Mouse (Mus musculus) c-Kit-positive CD71-positive TER-119-negative erythroid progenitor cells, embryonic 14.5 days (primary cell): ENCODE data around the gene Cd52.

Experiments used
- DNase-seq: peaks from one replicate; pipeline ENCODE4 v3.0.0-alpha.2; 2013; ENCODE audit warnings: low read depth

The Cd52 gene

GRCm38 (mm10) chr4:134091225-134091529, 3.7 kb downstream of the Cd52 start:
- DNase-seq, result no peak

- no peak for DNase-seq
Observed at GRCm38 (mm10) chr4:134090521-134091224, 4.2 kb downstream of the Cd52 start.

- DNase-seq, result no peak
Observed at GRCm38 (mm10) chr4:134089029-134089428, 5.9 kb downstream of the Cd52 start.

GRCm38 (mm10) chr4:134087412-134087811, 7.5 kb downstream of the Cd52 start:
- DNase-seq, result no peak

GRCm38 (mm10) chr4:134084999-134085398, 9.9 kb downstream of the Cd52 start:
- no peak for DNase-seq

- DNase-seq, result no peak
Observed at GRCm38 (mm10) chr4:134082460-134082859, 12.4 kb downstream of the Cd52 start.

GRCm38 (mm10) chr4:134081730-134082386, 13.0 kb downstream of the Cd52 start:
- peak; percentile 66 for DNase-seq

- DNase-seq, result no peak
Observed at GRCm38 (mm10) chr4:134080674-134081073, 14.2 kb downstream of the Cd52 start.

- peak; percentile 43 for DNase-seq
Observed at GRCm38 (mm10) chr4:134078694-134079093, 16.2 kb downstream of the Cd52 start.

- DNase-seq, result no peak
Observed at GRCm38 (mm10) chr4:134068793-134069580, 25.9 kb downstream of the Cd52 start.

GRCm38 (mm10) chr4:134067833-134068544, 26.9 kb downstream of the Cd52 start:
- DNase-seq, result no peak

GRCm38 (mm10) chr4:134067383-134067782, 27.5 kb downstream of the Cd52 start:
- no peak for DNase-seq

GRCm38 (mm10) chr4:134065431-134066004, 29.4 kb downstream of the Cd52 start:
- DNase-seq, result no peak

GRCm38 (mm10) chr4:134062561-134062960, 32.3 kb downstream of the Cd52 start:
- DNase-seq, result peak; percentile 31

GRCm38 (mm10) chr4:134061944-134062446, 32.9 kb downstream of the Cd52 start:
- peak; percentile 59 for DNase-seq

- DNase-seq, result no peak
Observed at GRCm38 (mm10) chr4:134061166-134061830, 33.6 kb downstream of the Cd52 start.

- DNase-seq, result no peak
Observed at GRCm38 (mm10) chr4:134060135-134060865, 34.6 kb downstream of the Cd52 start, which contains the start of gene Crybg2. TSS of gene Crybg2 (plus strand) at chr4:134060815.

- no peak for DNase-seq
Observed at GRCm38 (mm10) chr4:134058908-134059307, 36.0 kb downstream of the Cd52 start.

- no peak for DNase-seq
Observed at GRCm38 (mm10) chr4:134058166-134058715, 36.6 kb downstream of the Cd52 start.

- no peak for DNase-seq
Observed at GRCm38 (mm10) chr4:134053538-134053937, 41.3 kb downstream of the Cd52 start, which contains the start of gene Zfp683. TSS of gene Zfp683 (plus strand) at chr4:134053838.
